Mouse (Mus musculus) bone marrow, adult 2 months (tissue): ENCODE measurements at regions not wholly inside any gene's neighbourhood (a gene's known extent, or its start where the extent isn't known, plus 50 kb on each side); places are given as distances from the start of the nearest gene placed in this dataset.

Experiments
- H3K27ac ChIP-seq: fragments of 200-500 bp; 2 replicates; pipeline ENCODE4 v1.5.1; 2012; ENCODE audit warnings: low read depth, mild to moderate bottlenecking, control low read depth, inconsistent platforms, low read length; ENCODE audit not compliant: control insufficient read depth, poor library complexity, insufficient read depth
- H3K4me1 ChIP-seq: fragments of 200-500 bp; 2 replicates; pipeline ENCODE4 v1.6.1; 2011; ENCODE audit warnings: low read length; ENCODE audit not compliant: control insufficient read depth, insufficient read depth
- H3K4me3 ChIP-seq: fragments of 200-500 bp; replicated peaks from 2 replicates; pipeline ENCODE3; 2011; ENCODE audit warnings: mild to moderate bottlenecking, low read depth, low read length, control low read depth; ENCODE audit not compliant: control insufficient read depth
- CTCF ChIP-seq: fragments of 200-500 bp; IDR thresholded peaks from 2 replicates; pipeline ENCODE4 v1.5.1; 2011; ENCODE audit warnings: low read length, control low read depth; ENCODE audit not compliant: control insufficient read depth, insufficient read depth
- POLR2A ChIP-seq: fragments of 200-500 bp; IDR thresholded peaks from 2 replicates; pipeline ENCODE4 v1.6.1; 2011; ENCODE audit warnings: low read depth, mild to moderate bottlenecking, control low read depth, low read length, borderline replicate concordance; ENCODE audit not compliant: control insufficient read depth
- WGBS: fragments of 180-500 bp; shearing (Covaris S2); methylation state at CpG from one replicate; pipeline ENCODE4 v1.1.7; 2018; 5-methylcytosine and 5-hydroxymethylcytosine counted together

GRCm38 (mm10) chr8:26507611-26508070, 388.3 kb downstream of the Gm45692 start:
- H3K4me1 ChIP-seq = no peaks in the 10 kb centered on the region
- no peak for TF ChIP-seq CTCF
- 55% methylated on average over 12 of the region's 12 CpGs for WGBS
- no peak overlapping the region for H3K4me3 ChIP-seq
- no peak overlapping the region for H3K27ac ChIP-seq

- Histone ChIP-seq H3K27ac (no peak overlapping the region), H3K4me1 (no peaks in the 10 kb centered on the region), H3K4me3 (no peak overlapping the region)
- 52% methylated on average over 3 of the region's 3 CpGs for WGBS
- TF ChIP-seq CTCF = no peak
- no peak for TF ChIP-seq POLR2A
Measured at GRCm38 (mm10) chr8:26509254-26509653, 389.9 kb downstream of the Gm45692 start.

GRCm38 (mm10) chr8:26513001-26513400, 393.7 kb downstream of the Gm45692 start:
- no peaks in the 10 kb centered on the region for H3K4me1 ChIP-seq
- H3K27ac ChIP-seq = no peak overlapping the region
- WGBS = 71% methylated on average over 7 of the region's 7 CpGs
- H3K4me3 ChIP-seq = no peak overlapping the region
- TF ChIP-seq POLR2A (no peak), CTCF (no peak)

GRCm38 (mm10) chr8:26524237-26524636, 404.9 kb downstream of the Gm45692 start:
- 77% methylated on average over 2 of the region's 2 CpGs for WGBS
- H3K27ac ChIP-seq = no peak overlapping the region
- TF ChIP-seq POLR2A (no peak), CTCF (no peak)
- H3K4me1 ChIP-seq = no peaks in the 10 kb centered on the region
- H3K4me3 ChIP-seq = no peak overlapping the region

GRCm38 (mm10) chr8:26526474-26527185, 407.3 kb downstream of the Gm45692 start:
- H3K27ac ChIP-seq = no peak overlapping the region
- no peak for TF ChIP-seq CTCF
- 64% methylated on average over 10 of the region's 10 CpGs for WGBS
- H3K4me1 ChIP-seq = no peaks in the 10 kb centered on the region
- H3K4me3 ChIP-seq = no peak overlapping the region

- 70% methylated on average over 5 of the region's 5 CpGs for WGBS
- TF ChIP-seq CTCF (no peak), POLR2A (no peak)
- no peak overlapping the region for H3K27ac ChIP-seq
- H3K4me1 ChIP-seq = no peaks in the 10 kb centered on the region
- H3K4me3 ChIP-seq = no peak overlapping the region
Measured at GRCm38 (mm10) chr8:26527186-26527580, 407.8 kb downstream of the Gm45692 start.

GRCm38 (mm10) chr8:26529921-26530320, 410.6 kb downstream of the Gm45692 start:
- WGBS = 81% methylated on average over 8 of the region's 8 CpGs
- TF ChIP-seq CTCF (no peak), POLR2A (no peak)

GRCm38 (mm10) chr8:26533444-26534421, 414.4 kb downstream of the Gm45692 start:
- H3K27ac ChIP-seq = no peak overlapping the region
- TF ChIP-seq POLR2A = no peak
- TF ChIP-seq CTCF = no peak
- H3K4me3 ChIP-seq = no peak overlapping the region
- WGBS = 76% methylated on average over 22 of the region's 22 CpGs
- H3K4me1 ChIP-seq = no peaks in the 10 kb centered on the region; the same call in 1 of the 2 replicates

More at GRCm38 (mm10) chr8:26529921-26530320, 410.6 kb downstream of the Gm45692 start:
- H3K27ac ChIP-seq = no peak overlapping the region
- no peaks in the 10 kb centered on the region; the same call in 1 of the 2 replicates for H3K4me1 ChIP-seq
- no peak overlapping the region for H3K4me3 ChIP-seq
